Mouse (Mus musculus) C2C12 (cell line): Measurements from ENCODE around the gene Fsip1. TPM values are rescaled to one million over a fixed set of nuclear protein-coding genes. Genes with fewer than 3 reads are reported as not detected.

Source experiments
- H3K27me3 ChIP-seq: one replicate; pipeline ENCODE4 v1.6.1; 2011; ENCODE audit not compliant: control insufficient read depth, insufficient read depth, insufficient read length
- H3K36me3 ChIP-seq: one replicate; pipeline ENCODE4 v1.6.1; 2011; ENCODE audit not compliant: control insufficient read depth, insufficient read depth
- H3K4me3 ChIP-seq: one replicate; pipeline ENCODE4 v1.5.1; 2011; ENCODE audit warnings: mild to moderate bottlenecking, control low read depth; ENCODE audit not compliant: poor library complexity, insufficient read depth, severe bottlenecking
- H3K79me2 ChIP-seq: one replicate; pipeline ENCODE4 v1.6.1; 2011; ENCODE audit not compliant: control insufficient read depth, insufficient read depth
- H3K79me3 ChIP-seq: one replicate; pipeline ENCODE4 v1.6.1; 2011; ENCODE audit warnings: low read depth, control low read depth
- H3ac ChIP-seq: one replicate; pipeline ENCODE3; 2011; ENCODE audit warnings: low read depth; ENCODE audit not compliant: control insufficient read depth, insufficient read length
- CEBPB ChIP-seq: IDR thresholded peaks from one replicate; pipeline ENCODE4 v1.6.1; 2011; ENCODE audit warnings: low read depth, mild to moderate bottlenecking, control low read depth, moderate library complexity
- CTCF ChIP-seq: IDR thresholded peaks from one replicate; pipeline ENCODE4 v1.5.1; 2011; ENCODE audit not compliant: control insufficient read depth, insufficient read depth, insufficient read length
- FOSL1 ChIP-seq: IDR thresholded peaks from one replicate; pipeline ENCODE4 v1.8.0; 2011; ENCODE audit warnings: mild to moderate bottlenecking, low read length; ENCODE audit not compliant: poor library complexity, insufficient read depth, severe bottlenecking
- MAX ChIP-seq: IDR thresholded peaks from one replicate; pipeline ENCODE4 v1.6.1; 2011; ENCODE audit warnings: mild to moderate bottlenecking, control low read depth
- MYOD1 ChIP-seq: IDR thresholded peaks from one replicate; pipeline ENCODE4 v1.6.1; 2011; ENCODE audit warnings: low read depth; ENCODE audit not compliant: control insufficient read depth, insufficient read length
- MYOG ChIP-seq: IDR thresholded peaks from one replicate; pipeline ENCODE4 v1.6.1; 2011; ENCODE audit not compliant: control insufficient read depth, insufficient read length; ENCODE audit errors: extremely low read depth
- USF1 ChIP-seq: IDR thresholded peaks from one replicate; pipeline ENCODE4 v1.6.1; 2011; ENCODE audit warnings: low read depth, mild to moderate bottlenecking, control low read depth, moderate library complexity
- microRNA-seq: library from miRNA; unstranded; fragments of <30 nt; microRNA quantifications from one replicate; pipeline ENCODE4, GENCODE M21; 2019; ENCODE audit warnings: borderline microRNAs expressed
- polyA plus RNA-seq: library from polyadenylated mRNA; unstranded; fragments of >200 nt; fragmentation: generic; extraction: Trizol; gene quantifications from one replicate; pipeline ENCODE4 v1.2.1, GENCODE M21; 2012; ENCODE audit warnings: missing spikeins

Fsip1 gene
- polyA plus RNA-seq, 1 experiment, result 0.09 TPM

DNA sequence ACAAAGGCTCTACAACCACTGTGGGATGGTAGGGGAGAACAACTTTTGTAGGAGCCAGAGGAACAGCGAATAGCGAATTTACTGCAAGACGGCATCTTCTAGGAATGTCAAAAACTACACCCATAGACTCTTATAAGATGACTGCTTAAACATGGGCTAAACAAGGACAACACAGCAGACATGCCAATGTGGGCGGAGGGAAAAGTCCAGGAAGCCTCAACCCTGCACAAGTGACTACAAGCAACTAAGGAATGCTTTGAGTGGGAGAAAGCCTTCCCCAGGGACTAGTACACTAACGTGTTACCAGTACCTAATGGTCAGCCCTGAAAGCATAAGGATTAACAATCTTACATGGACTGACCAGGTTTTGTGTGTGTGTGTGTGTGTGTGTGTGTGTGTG is 165.5 kb downstream of the Fsip1 start:
- TF ChIP-seq CEBPB (no peak), USF1 (no peak), MAX (no peak), MYOG (no peak), MYOD1 (no peak), FOSL1 (no peak)
- H3ac ChIP-seq, result no peak overlapping the region
- H3K79me3 ChIP-seq, result no peaks in the 10 kb centered on the region
- no peaks in the 10 kb centered on the region for H3K36me3 ChIP-seq
- H3K27me3 ChIP-seq, result no peaks in the 10 kb centered on the region
- no peak overlapping the region for H3K4me3 ChIP-seq
- no peaks in the 10 kb centered on the region for H3K79me2 ChIP-seq

DNA sequence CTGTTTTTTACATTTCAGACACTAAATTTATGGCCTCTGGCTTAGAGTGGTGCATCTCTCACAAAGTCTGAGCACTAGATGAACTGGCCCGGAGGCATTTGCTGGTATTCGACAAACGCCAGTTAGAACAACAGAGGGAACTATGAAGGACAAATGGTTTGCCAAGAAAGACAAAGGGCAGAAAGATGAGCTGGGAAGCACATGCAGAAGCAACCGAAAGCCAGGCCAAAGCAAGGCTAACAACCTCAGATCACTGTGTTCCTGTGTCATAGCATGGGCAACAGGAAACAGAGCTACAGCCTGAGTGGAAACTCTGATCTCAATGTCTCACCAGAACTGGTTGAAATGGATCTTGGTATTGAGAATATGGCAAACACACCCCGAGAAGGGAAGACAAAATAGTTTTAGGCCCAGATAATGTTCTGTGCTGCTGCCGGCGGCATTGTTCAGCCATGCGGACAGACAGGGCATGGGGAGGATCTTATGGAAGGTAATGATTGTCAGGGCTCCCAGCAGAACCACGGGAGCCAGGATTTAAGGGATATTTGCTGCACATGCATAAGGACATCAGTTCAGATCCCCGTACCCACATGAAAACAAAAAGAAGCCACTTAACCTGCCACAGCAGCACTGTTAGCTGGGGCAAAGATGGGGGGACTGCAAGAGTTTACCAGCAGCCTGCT is 169.6 kb downstream of the Fsip1 start:
- no peak overlapping the region for H3K4me3 ChIP-seq
- TF ChIP-seq USF1 (no peak), MYOD1 (no peak), FOSL1 (no peak), MAX (no peak)
- no peaks in the 10 kb centered on the region for H3K79me2 ChIP-seq
- no peaks in the 10 kb centered on the region for H3K36me3 ChIP-seq
- H3K79me3 ChIP-seq, result no peaks in the 10 kb centered on the region
- H3ac ChIP-seq, result no peak overlapping the region
- no peaks in the 10 kb centered on the region for H3K27me3 ChIP-seq

DNA sequence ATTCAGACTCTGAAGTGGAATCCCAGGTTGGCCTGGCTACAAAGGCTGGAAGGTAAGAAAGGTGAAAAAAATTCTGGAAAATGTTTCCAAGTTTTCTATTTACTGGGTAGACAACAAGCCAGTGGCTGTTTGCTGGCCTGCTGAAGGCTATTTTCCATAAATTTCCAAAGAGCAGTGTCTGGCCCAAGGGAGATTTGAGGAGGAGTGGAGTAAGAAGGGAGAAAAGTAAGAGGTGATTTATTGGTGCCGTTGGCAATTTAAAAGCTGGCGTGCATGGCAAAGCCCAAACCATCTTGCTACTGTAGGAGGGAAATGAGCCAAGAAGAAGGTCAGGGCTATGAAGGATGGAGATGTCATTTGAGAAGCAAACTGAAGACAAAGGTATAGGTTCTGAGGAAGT is 171.1 kb downstream of the Fsip1 start:
- H3K4me3 ChIP-seq, result no peak overlapping the region
- H3K27me3 ChIP-seq, result no peaks in the 10 kb centered on the region
- no peak for TF ChIP-seq MYOD1
- TF ChIP-seq MYOG, result no peak
- no peak for TF ChIP-seq CEBPB
- TF ChIP-seq FOSL1, result no peak
- no peak for TF ChIP-seq MAX
- no peak for TF ChIP-seq CTCF
- TF ChIP-seq USF1, result no peak
- no peaks in the 10 kb centered on the region for H3K79me3 ChIP-seq
- no peaks in the 10 kb centered on the region for H3K36me3 ChIP-seq
- no peak overlapping the region for H3ac ChIP-seq
- H3K79me2 ChIP-seq, result no peaks in the 10 kb centered on the region

DNA sequence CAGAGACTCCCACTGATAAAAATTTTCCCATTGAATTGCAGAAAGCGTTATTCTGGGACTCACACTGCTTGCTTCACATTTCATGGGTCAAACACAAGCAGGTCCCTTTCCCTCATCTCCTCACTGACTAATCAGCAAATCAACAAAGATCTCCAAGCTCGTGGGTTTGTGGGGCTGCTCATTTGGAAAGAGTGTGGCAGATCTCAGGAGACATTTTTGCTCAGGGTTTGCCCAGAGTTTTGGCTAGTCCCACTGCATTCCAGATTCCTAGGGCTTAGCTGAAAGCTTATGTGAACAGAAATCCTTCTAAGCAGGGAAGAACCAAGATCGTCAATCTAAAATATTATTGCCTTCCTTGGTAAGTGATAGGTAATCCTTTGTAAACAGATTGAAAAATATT is 172.1 kb downstream of the Fsip1 start:
- Histone ChIP-seq H3K4me3 (no peak overlapping the region), H3K79me2 (no peaks in the 10 kb centered on the region), H3ac (no peak overlapping the region), H3K36me3 (no peaks in the 10 kb centered on the region), H3K79me3 (no peaks in the 10 kb centered on the region), H3K27me3 (no peaks in the 10 kb centered on the region)
- TF ChIP-seq MYOD1 (no peak), MAX (no peak), MYOG (no peak), CEBPB (no peak), FOSL1 (no peak), USF1 (no peak), CTCF (no peak)

DNA sequence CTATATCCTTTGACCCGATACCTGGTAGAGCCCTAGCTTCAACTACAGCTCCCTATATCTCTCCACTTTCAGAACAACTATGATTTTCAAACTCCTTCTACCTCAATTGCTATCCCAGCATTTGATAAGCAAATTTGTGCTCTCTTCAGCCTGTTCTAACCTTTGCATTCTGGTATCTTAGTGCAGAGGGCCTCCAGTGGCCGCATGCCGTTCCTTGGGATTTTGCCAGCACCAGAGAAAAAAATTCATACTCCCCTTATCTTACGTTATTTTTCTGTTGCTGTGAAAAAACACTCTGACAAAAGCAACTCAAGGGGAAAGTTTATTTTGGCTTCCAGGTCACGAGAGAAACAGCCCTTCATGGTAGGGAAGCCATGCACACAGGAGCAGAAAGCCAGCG is 173.1 kb downstream of the Fsip1 start:
- Histone ChIP-seq H3K27me3 (no peaks in the 10 kb centered on the region), H3K36me3 (no peaks in the 10 kb centered on the region), H3ac (no peak overlapping the region), H3K79me3 (no peaks in the 10 kb centered on the region), H3K4me3 (no peak overlapping the region), H3K79me2 (no peaks in the 10 kb centered on the region)
- TF ChIP-seq CTCF (no peak), MAX (no peak), MYOD1 (no peak)

DNA sequence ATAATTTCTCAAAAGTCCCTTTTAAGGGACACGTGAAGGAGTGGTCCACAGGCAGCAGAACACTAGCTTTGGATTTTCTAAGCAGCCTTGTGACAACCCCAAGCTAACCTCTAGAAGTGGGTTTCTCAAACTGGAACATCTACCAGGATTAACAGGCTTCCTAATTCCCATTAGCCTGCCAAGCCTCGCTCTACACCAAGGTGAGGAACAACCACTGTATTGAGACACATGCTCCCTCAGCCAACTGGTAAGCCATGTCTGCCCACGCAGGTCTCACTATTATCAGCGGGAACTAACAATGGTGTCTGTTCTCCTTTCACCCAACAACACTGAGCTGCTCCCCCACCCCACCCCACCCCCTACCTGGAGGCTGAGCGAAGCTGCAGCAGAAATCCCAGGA is 175.2 kb downstream of the Fsip1 start:
- Histone ChIP-seq H3ac (no peak overlapping the region), H3K79me3 (no peaks in the 10 kb centered on the region), H3K4me3 (no peak overlapping the region), H3K27me3 (no peaks in the 10 kb centered on the region), H3K79me2 (no peaks in the 10 kb centered on the region), H3K36me3 (no peaks in the 10 kb centered on the region)
- TF ChIP-seq FOSL1 (no peak), MYOG (no peak), MAX (no peak), CTCF (no peak), USF1 (no peak), MYOD1 (no peak), CEBPB (no peak)

Small RNA genes lying within 50 kb of the gene (microRNA-seq; reads per million reads assigned to microRNA genes)
- gene Gm22800, result not detected

Other genes with a start within 250 kb of the Fsip1 start
- 126 TPM for gene Thbs1, start 145.1 kb downstream of the Fsip1 start, polyA plus RNA-seq
- gene Gpr176, start 116.5 kb upstream of the Fsip1 start, polyA plus RNA-seq, result 4.7 TPM
- 6.6 TPM for gene Eif2ak4, start 131.7 kb upstream of the Fsip1 start, polyA plus RNA-seq
- gene Srp14, start 222.7 kb upstream of the Fsip1 start, polyA plus RNA-seq, result 230 TPM